Mouse (Mus musculus) kidney, adult 2 months (tissue): ENCODE measurements at regions not wholly inside any gene's neighbourhood (a gene's known extent, or its start where the extent isn't known, plus 50 kb on each side); places are given as distances from the start of the nearest gene placed in this dataset.
A peak's percentile ranks its signal among the peaks of the same experiment; 100 is the strongest.

Experiments
- DNase-seq: peaks from one replicate; pipeline ENCODE4 v3.0.0; 2021
- H3K27ac ChIP-seq: fragments of 200-500 bp; 2 replicates; pipeline ENCODE4 v1.5.1; 2012; ENCODE audit warnings: low read depth, low read length, control low read depth, inconsistent platforms; ENCODE audit not compliant: insufficient read depth
- H3K27me3 ChIP-seq: fragments of 200-500 bp; replicated peaks from 2 replicates; pipeline ENCODE4 v1.6.1; 2012; ENCODE audit warnings: mild to moderate bottlenecking, moderate library complexity, low read length, inconsistent platforms; ENCODE audit not compliant: control insufficient read depth, insufficient read depth
- H3K36me3 ChIP-seq: fragments of 200-500 bp; 2 replicates; pipeline ENCODE4 v1.6.1; 2012; ENCODE audit warnings: mild to moderate bottlenecking, moderate library complexity, low read length, inconsistent platforms; ENCODE audit not compliant: control insufficient read depth, insufficient read depth
- H3K4me1 ChIP-seq: fragments of 200-500 bp; 2 replicates; pipeline ENCODE4 v1.6.1; 2011; ENCODE audit warnings: low read length; ENCODE audit not compliant: control insufficient read depth, insufficient read depth
- H3K4me3 ChIP-seq: fragments of 200-500 bp; 2 replicates; pipeline ENCODE4 v1.5.1; 2011; ENCODE audit warnings: mild to moderate bottlenecking, low read depth, low read length, control low read depth; ENCODE audit not compliant: insufficient read depth
- CTCF ChIP-seq: fragments of 200-500 bp; conservative IDR thresholded peaks from 2 replicates; pipeline ENCODE4 v1.5.1; 2011; ENCODE audit warnings: low read depth, mild to moderate bottlenecking, control low read depth, low read length, moderate library complexity, mixed read lengths; ENCODE audit not compliant: insufficient read depth, insufficient read length
- POLR2A ChIP-seq: fragments of 200-500 bp; IDR thresholded peaks from one replicate; pipeline ENCODE4 v1.6.1; 2011; ENCODE audit warnings: low read depth, low read length, control low read depth
- WGBS: fragments of 180-500 bp; shearing (Covaris S2); methylation state at CpG from one replicate; pipeline ENCODE4 v1.1.7; 2018; 5-methylcytosine and 5-hydroxymethylcytosine counted together

DNA sequence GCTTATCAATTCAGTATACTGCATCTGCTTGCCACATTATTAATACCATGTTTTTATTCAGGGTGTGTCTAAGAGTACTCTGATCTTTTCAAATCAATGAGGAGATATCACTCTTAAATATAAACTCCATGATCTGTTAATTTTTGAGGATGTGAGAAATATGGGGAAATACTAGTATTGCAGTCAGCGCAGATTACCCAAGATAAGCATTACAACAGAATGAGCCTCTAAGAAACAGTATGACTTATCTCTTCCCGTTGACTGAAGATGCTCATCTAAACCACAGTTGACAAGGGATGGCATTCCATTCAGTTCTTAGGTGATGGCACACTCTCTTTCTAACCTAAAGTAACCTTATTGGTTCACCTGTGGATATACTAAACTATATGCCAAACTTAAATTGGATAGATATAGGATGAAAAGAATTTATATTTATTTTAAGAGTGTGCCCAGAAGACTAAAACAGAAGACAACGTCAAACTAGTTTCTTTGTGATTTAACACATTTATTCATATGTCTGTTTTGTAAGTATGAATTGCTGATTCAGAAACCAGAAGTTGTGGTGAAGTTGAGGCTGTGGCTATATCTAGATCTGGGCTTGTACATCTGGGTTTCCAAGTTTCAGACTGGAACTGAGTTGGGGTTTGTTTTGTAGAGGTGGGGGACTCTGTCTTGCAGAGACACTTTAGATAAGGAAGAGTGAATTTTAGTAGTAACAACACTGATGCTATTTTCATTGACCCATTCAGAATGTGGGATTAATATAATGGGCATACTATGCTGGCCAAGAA is 107.8 kb upstream of the Itga1 start:
- H3K4me3 ChIP-seq: no peak overlapping the region
- 92% methylated on average over 3 of the region's 3 CpGs for WGBS
- TF ChIP-seq CTCF (no peak), POLR2A (no peak)

GRCm38 (mm10) chr13:115206723-115207122 is 105.0 kb upstream of the Itga1 start:
- Histone ChIP-seq H3K4me1 (peaks cover 3% of the 10 kb centered on the region; the same call in 1 of the 2 replicates), H3K27me3 (no peaks in the 10 kb centered on the region), H3K27ac (no peak overlapping the region), H3K4me3 (no peak overlapping the region), H3K36me3 (no peaks in the 10 kb centered on the region)
- 58% methylated on average over 7 of the region's 7 CpGs for WGBS
- DNase-seq: no peak
- no peak for TF ChIP-seq POLR2A
- no peak for TF ChIP-seq CTCF

More for the DNA sequence above, 107.8 kb upstream of the Itga1 start:
- Histone ChIP-seq H3K4me1 (peaks cover 3% of the 10 kb centered on the region; the same call in 1 of the 2 replicates), H3K36me3 (no peaks in the 10 kb centered on the region), H3K27me3 (no peaks in the 10 kb centered on the region), H3K27ac (no peak overlapping the region)
- no peak for DNase-seq

DNA sequence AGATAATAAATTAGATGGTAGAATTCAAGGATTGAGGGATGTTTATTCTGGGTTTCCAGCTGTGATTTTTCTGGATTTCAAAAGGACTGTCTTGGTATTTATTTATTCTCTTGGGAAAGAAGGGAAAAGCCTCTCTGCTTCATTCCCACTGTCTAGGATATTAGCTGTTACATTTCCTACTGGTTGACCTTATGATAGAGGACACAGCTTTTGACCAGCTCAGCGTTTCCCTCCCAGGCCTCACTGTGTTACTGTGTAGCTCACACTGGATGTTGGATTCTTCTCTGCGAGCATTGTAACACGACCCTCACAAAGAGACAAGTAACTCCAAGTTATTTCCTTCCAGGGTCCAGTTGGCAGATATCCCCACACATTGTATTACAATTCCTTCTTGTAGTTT is 97.4 kb upstream of the Itga1 start:
- WGBS: 13% methylated on average over 3 of the region's 3 CpGs
- DNase-seq: peak; percentile 67
- H3K4me3 ChIP-seq: no peak overlapping the region
- no peaks in the 10 kb centered on the region for H3K27me3 ChIP-seq
- TF ChIP-seq POLR2A (no peak), CTCF (no peak)
- H3K4me1 ChIP-seq: peaks cover 3% of the 10 kb centered on the region; the same call in 1 of the 2 replicates
- no peaks in the 10 kb centered on the region for H3K36me3 ChIP-seq
- H3K27ac ChIP-seq: peak overlapping the region; percentile 12; the same call in 1 of the 2 replicates

- H3K27ac ChIP-seq: no peak overlapping the region
- H3K27me3 ChIP-seq: no peaks in the 10 kb centered on the region
- H3K4me3 ChIP-seq: no peak overlapping the region
- peak; percentile 35 for DNase-seq
- no peaks in the 10 kb centered on the region for H3K4me1 ChIP-seq
- no peak for TF ChIP-seq CTCF
- no peak for TF ChIP-seq POLR2A
- no peaks in the 10 kb centered on the region for H3K36me3 ChIP-seq
- 49% methylated on average over 2 of the region's 2 CpGs for WGBS
Observed at GRCm38 (mm10) chr13:115188066-115188465, 86.3 kb upstream of the Itga1 start.

DNA sequence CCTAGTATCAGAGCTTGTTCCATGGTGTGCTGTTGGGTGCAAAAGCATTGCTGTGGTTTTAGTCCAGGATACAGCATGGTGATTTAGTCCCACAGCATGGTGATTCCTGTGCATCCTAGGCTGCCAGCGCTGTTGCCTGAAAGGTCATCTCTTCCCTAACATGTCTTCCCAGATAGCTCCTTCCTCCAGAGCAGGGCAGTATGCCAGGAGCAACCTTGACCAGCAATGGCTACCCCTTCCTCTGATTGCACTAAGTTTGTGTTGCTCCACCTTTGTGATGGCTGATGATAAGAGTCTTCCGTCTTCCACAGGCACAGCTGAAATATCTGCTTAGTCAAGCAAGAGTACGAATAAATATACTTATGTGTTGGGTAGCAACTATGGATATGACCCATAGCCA is 85.6 kb upstream of the Itga1 start:
- Histone ChIP-seq H3K27ac (no peak overlapping the region), H3K36me3 (no peaks in the 10 kb centered on the region), H3K4me1 (peaks cover 2% of the 10 kb centered on the region; the same call in 1 of the 2 replicates), H3K27me3 (no peaks in the 10 kb centered on the region), H3K4me3 (no peak overlapping the region)
- TF ChIP-seq CTCF (no peak), POLR2A (no peak)
- DNase-seq: no peak
- WGBS: 82% methylated on average over 3 of the region's 3 CpGs

- no peak for TF ChIP-seq CTCF
- TF ChIP-seq POLR2A: no peak
- peak overlapping the region; percentile 94 for H3K27ac ChIP-seq
- H3K36me3 ChIP-seq: no peaks in the 10 kb centered on the region
- no peaks in the 10 kb centered on the region for H3K27me3 ChIP-seq
- peak; percentile 77 for DNase-seq
- H3K4me1 ChIP-seq: peaks cover 3% of the 10 kb centered on the region; the same call in 1 of the 2 replicates
- no peak overlapping the region for H3K4me3 ChIP-seq
- 46% methylated on average over 6 of the region's 6 CpGs for WGBS
Observed at GRCm38 (mm10) chr13:115182211-115182870, 80.6 kb upstream of the Itga1 start.
